Mouse (Mus musculus): Measurements from ENCODE around the gene Med6.

Med6 gene

DNA sequence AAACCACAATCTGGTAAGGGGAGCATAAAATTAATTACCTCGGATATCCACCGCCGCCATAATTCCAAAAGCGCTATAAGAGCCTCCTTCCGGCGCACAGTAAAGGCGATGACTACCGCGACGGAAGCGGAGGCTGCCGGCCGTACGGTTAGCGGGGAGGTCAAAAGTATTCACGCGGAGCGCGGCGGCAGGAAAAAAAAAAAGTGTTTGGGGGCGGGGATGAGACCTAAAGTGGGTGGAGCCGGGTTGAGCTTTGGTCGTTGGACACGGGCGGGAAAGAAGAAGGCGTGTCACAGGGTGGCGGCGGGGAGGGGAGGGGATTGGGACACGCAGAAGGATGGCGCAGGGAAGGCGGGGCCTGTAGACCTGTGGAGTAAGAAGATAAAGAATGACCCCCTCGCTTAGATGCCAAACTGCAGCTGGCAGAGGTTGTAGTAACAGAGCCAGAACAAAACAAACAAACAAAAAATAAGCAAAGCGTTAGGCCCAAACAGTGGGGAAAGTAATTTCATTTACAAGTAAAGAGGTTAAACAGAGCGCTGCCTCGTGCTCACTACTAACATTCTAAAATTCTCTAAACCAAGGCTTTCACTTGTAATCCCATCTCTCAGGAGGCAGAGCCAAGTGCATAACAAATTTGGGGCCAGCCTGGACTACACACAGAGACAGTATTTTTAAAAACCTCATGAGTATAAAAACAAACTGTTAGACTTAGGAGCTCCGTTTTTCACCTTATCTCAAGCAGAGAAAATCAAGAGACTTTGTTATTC lies at the start of gene Med6:
Med6 (minus strand) TSS at position 107 of the 770 bp plus-strand sequence.
- DNase-seq: peak; percentile 94 to 96

DNA sequence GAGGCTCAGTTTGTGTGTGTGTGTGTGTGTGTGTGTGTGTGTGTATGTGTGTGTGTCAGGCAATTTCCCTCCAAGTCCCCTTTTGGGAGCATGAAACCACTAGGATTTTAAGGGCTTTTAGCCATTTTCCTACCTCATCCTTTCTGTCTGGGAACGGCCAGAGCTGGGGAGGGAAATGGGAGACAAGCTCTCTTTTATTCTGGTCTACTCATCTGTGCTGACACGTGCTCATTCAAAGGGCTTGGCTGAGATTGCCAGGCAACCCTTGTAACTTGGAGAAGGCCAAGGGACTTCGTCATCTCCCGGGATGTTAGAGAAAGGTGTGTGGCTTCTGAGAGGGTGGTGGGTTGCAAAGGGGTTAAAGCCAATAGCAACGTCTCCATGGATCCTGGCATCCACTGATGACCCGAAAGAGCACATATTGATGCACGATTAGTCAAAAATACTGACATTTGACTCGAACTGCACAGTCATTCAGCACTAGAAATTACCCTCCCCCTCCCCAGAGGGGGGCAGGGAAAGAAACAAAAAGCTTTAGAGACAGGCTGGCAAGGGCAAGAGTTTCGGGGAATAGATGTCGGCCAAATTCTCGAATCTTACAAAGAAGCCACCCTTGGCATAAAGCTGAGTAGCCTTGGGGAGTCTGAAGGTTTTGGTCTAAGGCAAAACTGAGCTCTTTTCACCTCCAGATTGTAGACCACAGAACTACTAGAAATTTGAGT lies 47.7 kb upstream of the Med6 start:
- DNase-seq: no peak

DNA sequence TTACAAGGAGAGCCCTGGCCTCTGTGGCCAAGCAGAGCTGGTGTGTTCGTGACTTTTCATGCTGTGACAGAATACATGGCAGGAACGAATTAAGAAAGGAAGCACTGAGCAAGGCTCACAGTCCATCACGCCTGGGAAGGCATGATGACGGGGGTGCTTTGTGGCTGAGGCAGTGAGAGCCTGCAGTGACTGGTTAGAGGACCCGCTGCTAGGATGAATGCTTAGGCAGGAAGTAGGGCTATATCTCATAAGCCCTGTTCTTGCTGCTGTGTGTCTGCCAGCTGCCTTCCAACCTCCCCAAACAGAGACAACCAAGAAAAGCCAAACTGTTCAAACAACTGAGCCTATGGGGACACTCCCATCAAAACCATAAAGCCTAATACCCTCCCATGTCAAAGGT lies 45.8 kb upstream of the Med6 start:
- DNase-seq: no peak

DNA sequence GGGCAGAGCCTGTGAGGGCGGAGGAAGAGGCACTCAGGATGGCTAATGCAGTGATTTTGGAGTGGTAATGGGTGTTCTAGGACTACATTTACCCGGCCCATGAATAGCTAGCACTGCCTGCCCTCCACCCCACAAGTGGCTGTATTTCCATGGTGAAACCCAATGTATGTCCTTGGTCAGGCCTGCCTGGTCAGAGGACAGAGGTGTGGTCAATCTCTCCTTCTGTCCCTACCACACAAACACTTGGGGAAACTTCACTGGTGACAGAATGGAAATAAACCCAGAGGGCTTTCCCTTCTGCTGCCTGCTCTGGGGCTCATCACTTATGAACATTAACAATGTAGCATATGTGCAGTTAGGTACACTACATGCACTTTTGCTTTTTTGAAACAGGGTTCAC lies 38.4 kb upstream of the Med6 start:
- DNase-seq: no peak

DNA sequence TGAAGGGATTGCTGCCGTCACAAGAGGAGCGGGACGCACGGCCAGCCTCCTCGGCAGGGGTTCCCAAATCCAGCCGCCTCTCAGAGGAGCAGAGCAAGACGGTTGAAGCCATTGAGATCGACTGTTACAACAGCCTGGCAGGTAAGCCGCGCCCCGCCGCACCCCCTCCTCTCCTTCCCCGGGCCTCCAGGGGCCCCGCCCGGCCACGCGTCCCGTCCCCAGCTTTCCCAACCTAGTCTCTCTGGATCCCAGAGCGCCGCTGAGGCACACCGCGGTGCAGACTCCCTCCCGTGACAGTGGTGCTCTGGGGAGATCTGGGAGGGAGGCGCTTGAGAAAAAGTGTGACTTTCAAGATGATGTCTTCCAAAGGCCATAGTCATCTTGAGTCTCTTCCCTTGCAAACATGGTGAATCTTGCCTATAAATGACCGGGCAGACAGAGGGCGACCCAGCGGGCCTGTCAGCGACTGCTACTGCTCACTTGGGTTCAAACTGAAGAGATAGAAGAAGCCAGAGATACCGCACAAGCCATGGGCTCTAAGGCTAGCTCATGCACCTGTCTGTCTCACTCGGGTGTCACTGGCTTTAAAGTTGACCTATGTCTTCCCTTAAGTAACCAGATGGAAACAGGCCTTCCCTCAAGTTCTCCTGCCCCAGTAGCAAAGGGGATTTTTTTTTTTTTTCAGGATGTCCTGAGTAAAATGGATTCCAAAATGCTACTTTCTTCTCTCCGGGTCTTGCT lies 37.0 kb upstream of the Med6 start:
- peak in 1 of 2 experiments; percentile 26 for DNase-seq

DNA sequence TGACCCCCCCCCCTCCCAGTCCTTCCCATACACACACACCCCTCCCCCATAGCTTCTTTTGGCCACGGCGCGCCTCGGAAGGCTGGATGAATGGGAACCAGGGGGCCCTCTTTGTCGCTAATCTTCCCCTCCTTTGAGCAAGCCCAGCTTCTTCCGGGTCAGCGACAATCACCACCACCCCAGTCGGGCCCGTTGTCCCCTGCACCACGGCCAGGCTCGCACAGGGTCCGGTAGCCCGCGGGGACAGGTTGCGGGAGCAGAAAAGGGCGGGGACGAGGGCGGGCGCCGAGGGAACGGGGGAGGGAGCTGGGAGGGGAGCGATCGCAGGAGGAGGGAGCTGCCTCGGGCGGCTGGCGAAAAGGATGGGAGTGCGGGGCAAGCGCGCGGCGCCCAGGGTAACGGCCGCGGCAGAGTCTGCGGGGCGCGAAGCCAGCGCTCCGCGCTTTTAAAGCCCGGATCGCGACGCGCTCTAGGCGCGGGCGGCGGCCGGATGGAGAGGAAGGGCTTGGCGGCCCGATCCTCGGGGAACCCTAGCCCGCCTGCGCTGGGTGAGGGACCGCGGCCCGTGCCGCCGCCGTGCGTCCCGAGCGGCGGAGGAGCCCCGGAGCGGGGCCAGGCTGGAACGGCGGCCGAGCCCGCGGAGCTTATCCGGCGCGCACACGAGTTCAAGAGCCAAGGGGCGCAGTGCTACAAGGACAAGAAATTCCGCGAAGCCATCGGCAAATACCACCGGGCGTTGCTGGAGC lies 36.3 kb upstream of the Med6 start, which contains the start of gene Ttc9:
Ttc9 (plus strand) TSS at position 335 of the 746 bp plus-strand sequence.
- peak; percentile 54 to 66 for DNase-seq

DNA sequence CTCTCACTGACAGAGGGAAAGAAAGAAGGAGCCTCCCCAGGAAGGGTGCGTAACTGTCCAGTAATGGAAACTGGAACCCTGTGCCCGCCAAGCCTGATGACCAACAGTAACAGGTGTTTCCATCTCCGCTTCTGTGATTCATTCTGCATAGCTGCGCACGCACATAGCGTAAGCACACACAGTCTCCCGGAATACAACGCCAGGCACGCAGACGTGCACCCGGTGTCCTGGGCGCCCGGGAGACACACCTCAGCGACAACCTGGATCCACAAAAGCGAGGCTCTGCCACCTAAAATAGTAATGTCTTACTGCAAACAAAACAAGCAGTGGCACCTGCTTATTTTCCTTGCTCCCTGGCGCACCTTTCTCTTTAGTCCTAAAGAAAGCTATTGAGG lies 35.7 kb upstream of the Med6 start:
- DNase-seq: peak; percentile 22 to 47

DNA sequence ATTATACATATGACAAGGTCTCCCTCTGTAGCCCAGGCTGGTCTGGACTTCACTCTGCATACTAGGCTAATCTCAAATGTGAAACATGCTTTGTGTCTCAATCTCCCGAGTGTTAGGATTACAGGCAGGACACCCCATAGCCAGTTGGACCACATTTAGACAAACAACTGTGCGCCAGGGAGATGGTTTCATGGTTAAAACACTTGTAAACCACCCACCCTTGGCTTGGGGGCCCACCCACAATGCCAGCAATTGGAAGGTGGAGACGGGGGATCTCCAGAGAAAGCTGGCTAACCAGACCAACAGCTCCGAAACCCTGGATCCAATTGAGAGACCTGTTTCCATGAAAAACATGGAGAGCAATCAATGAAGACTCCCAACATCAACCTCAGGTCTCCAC lies 33.3 kb upstream of the Med6 start:
- DNase-seq: no peak

DNA sequence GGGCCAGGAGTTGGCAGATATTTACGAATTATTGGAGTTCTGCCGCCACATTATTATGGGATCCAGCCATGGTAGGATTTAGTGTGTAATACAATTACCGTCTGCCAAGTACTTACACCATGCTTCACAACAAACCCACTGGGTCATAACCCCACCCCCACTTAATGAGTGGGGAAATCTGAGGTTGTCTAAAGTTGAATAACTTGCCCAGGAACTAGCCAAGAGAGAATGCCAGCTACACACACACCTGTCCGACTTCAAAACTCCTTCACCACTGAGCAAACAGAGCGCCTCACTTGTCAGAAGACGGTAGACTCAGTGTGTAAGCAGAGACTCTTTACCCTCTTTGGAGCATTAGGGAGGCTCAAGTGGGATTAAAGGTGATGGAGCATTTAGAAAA lies 32.6 kb upstream of the Med6 start:
- DNase-seq: no peak

DNA sequence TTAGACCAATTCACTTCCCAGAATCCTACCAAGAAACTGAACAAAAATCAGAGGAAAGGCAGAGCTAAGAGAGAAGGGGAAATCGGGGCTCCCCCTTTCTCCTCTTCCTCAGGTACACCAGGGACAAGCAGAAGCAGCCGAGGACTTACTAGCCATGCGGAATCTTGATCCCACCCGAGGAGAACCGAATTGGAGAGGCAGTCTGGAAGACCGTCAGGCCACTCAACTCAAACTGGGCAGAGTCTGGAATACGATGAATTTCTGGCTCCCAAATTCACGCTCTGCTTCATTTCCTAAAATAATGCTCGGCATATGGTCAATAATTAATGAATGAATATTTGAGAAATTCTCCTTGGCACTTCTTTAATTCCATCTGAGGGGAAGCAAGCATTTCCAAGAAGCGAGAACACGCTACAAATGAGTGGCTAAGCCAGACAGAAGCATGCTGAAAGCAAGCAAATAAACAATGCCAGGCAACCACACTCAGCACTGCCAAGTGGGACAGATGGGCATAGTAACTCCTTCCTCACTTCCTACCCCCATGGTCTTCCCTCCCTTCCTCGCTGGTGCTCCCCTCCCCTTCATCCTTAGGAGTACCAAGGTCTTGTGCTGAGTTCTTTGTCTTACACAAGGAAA lies 31.5 kb upstream of the Med6 start:
- DNase-seq: no peak

DNA sequence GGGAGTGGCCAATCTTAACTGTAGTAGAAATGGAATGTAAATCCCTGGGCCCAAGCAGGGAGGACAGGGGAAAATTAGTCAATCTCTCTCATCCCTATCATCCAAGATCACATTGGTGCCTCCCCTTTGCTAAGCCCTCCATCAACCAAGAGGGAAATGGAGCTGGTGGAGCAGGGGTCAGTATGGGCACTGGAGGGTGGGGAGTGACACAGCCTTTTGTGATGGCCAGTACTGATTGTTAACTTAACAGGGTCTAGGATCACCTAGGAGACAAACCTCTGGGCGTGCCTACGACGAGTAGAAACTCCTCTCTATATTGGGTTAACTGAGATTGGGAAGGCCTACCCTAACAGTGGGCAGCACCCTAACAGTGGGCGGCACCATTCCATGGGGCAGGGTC lies 28.6 kb upstream of the Med6 start:
- DNase-seq: no peak

DNA sequence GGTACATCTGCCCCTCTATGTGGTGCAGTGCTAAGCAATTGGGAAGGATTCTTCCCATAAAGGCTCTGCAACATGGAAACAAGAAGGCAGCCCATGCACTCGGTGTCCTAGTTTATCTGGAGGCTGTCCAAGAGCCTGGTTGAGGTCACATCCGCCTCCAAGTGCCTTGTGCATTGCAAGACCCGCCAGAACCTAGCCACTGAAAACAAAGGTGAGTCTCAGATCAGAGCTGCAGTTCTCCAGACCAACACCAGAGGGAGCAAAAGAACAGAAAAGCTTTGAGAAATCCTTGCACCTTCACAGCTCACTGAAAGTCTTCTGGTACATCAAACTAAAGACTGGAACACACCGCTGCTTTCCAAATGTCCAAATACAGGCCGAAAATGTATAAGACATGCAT lies 24.5 kb upstream of the Med6 start:
- DNase-seq: peak; percentile 84 to 85

DNA sequence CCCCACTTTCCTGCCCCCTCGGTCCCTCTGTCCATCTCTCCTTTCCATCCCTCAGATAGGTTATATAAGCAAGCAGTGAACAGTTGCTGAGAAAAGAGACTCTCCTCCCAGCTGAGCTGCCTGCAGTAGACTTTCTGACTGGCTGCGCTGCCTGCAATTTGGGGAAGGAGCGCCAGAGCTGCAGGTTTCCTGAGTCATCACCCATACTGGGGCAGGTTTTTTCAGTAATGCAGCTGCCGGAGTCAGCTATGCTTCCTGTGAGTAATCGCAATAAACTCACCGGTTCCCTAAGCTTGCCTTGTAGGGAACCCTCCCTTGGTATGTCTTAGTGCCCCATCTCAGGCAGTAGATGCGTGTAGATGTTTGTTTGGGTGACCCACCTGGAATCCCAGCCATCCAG lies 22.2 kb upstream of the Med6 start:
- DNase-seq: no peak

DNA sequence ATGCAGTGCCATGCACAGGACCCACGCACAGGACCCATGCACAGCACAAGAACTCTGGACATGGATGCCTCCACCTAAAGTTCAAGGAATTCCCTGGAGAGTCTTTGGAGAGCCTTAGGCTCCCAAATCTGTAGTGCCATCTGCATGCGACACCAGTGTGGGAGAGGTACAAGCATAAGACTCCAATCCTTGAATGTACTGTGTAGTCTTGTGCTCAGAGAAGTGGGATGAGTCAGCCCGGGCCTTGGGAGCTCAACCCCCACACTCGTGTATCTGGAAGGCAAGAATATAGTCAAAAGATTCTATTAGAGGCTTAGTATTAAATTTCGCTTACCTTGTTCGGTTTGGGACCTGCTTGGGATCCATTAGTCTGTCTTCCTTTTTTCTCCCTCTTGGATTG lies 21.0 kb upstream of the Med6 start:
- no peak for DNase-seq

DNA sequence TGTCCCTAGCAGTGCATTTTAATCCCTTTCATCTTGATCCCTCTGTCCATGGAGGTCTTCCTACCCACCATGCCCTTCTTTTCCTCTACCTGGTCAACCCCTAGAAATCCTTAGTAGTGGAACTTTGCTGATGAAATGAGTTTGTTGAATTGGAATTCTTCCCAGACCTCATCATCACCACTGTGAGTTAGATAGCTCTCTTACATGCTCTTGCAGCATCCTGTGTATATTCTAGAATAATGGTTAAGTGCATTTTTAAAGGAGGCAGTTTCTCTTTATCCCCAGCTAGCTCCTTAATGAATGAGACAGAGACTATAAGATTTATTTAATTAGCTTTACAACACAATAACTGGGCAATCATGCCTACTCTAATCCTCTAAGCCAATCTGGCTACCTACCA lies 14.6 kb upstream of the Med6 start:
- DNase-seq: no peak

DNA sequence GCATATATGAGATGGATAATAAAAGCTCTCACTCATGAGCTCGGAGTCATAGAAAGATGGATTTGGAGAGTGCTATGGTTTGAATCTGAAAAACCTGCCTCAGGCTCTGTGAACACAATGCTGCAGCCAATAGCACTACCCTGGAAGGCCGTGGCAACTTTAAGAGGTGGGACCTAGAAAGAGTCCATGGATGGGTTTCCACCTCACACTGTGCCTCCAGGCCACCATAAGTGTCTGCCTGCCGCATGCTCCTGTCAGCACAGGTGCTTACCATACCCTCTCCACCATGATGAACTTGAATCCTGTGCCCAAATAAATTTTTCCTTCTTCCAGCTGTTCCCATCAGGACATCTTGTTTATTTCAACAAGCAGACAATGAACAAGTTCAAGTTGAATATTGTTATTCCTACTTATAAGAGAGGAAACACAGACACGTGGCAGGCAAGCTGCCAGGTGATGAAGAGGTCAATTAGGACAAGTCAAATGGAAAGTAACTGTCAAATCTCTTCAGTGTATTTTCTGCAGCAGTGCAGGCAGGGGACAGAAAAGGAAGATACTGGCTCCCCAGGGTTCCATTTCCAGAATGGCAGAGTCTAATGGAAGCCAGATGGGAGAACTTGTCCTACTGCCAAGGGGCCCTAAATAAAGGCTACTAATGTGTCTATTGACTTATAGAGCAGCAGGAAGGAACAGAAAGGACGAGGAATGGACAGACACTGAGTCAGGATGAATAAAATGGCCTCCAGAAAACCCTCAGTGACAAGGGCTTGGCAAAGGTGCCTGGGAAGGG lies 10.4 kb upstream of the Med6 start:
- peak; percentile 12 to 37 for DNase-seq

DNA sequence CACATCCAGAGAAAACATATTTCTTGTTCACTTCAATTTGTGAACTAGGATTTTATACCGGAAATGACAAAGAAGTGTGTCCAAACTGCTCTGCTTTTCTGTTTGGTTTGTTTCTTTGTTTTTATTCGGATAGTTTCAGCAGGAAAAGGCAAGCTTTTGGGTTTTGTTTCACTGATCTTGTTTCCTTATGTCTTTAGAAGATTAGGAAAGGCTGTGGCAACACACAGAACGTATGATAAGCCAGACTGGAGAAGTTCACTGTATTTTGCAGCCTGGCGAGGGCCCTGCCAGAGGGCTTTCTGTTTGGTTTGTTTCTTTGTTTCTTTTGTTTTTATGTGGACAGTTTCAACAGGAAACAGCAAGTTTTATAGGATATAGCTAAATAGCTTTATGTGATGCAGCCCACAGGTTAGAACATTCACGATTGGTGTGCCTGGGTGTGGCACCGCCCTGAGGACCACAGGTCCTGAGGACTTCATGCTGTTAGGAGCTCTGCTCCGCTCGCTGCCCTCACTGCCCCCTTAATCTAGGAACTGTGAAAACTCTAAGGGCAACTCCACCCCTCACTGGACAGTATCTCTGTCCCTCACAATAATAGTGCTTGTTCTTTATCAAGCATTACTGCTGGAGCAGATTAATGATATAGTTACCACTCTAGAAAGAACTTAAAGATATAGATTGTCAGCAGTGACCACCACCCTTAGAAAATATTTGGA lies 1.9 kb upstream of the Med6 start:
- no peak for DNase-seq

DNA sequence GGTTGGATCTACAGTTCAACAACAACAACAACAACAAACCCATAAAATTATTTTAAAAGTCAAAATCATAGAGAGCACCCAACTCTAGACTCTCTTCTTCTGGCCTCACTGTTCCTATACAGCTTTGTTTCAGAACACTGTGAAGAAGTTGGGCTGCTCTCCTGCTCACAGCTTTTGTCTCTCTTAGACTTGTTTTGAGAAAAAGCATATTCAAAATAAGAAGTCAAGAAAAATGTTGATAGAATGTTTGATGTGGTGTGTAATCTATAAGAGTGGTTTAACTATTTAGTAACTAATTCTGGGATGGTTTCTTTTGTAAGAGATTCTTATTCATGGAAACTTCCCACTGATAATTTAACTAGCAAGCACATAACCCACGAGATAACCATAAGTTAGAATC lies 26.4 kb downstream of the Med6 start, which contains the start of gene Adam21:
Adam21 (minus strand) TSS at position 101 of the 400 bp plus-strand sequence.
- no peak for DNase-seq

DNA sequence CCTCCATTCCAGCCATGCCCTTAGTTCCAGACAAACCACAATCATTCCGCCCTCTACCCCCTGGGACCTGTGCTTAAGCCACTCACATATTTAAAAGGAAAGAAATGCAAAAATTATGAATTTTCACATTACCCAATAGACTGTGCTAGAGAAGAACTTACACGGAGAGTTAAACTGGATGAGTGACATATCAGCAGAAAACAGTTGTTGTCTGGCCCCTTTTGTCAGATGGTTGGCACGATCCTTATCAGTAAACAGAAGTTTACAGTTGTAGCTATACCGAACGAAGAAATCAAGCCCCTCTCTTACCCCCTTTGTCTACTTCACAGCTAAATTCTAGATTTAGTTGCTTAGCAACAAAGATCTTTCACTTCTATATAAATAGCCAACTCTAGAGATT lies 26.9 kb downstream of the Med6 start:
- DNase-seq: no peak

DNA sequence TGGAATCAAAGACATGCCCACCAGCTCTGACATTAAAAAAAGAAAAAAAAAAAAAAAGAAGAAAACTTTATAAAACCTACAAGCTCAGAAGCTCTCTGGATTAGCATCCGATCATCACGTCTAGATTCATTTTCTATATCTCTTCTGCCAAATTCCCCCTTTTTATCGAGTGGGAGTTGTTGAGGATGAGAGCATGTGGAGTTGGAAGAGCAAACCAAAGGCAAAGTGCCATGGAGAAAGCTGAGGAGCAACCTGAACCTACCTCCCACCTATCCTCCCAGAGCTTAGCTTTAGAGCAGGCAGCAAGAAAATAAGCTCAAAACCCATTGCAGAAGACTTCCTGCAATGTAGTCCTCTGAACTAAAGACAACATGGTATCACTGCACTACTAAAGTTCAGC lies 30.6 kb downstream of the Med6 start:
- DNase-seq: no peak

DNA sequence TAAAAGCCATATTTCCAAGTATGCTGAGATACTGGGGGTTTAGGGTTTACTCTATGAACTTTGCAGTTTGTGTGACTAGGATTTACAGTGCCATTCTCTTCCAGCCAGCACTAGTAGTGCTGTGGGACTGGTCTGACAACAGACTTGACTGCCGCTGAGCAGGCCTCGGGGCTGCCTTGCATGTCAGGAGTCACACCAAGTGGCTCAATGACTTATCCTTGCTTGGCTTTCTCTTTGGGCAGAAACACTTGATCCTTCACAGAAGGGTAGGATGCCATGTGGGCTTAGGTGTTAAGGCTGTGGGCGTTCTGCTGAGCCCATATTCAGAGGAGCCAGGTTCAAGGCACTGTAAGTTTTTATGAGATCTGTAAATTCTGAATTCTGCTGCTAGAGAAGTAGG lies 45.5 kb downstream of the Med6 start:
- no peak for DNase-seq
